17 mouse cellular contexts compared by ENCODE assay signal in genomic region chr4:100223965-100224364, GRCm38 (mm10).
DNase-seq lines count a peak whose midpoint lies in the region; ATAC-seq lines count a peak whose summit lies in the region.
"Had no signal": no experiment of that assay in that cellular context is flagged by ENCODE, and none has a peak within 500 bp of the region (broad histone marks: within the 10 kb centered on the region; RNA-seq: fewer than 3 reads in every experiment).

No protein-coding gene starts in this region.

- H3K36me3 ChIP-seq in forebrain, embryonic 10.5 days (replicated peaks): no peaks in the 10 kb centered on the region
- H3K36me3 ChIP-seq in forebrain, embryonic 16.5 days (ENCODE audit: control insufficient read depth, insufficient read depth): no peaks in the 10 kb centered on the region
- H3K36me3 ChIP-seq in kidney, embryonic 15.5 days: no peaks in the 10 kb centered on the region
- H3K36me3 ChIP-seq in embryonic facial prominence, embryonic 10.5 days (replicated peaks): no peaks in the 10 kb centered on the region
- no peaks in the 10 kb centered on the region for H3K36me3 ChIP-seq in lung, embryonic 16.5 days (ENCODE audit: control insufficient read depth, insufficient read depth, low read length)
- H3K36me3 ChIP-seq: embryonic facial prominence, embryonic 12.5 days; forebrain, embryonic 12.5 days; limb, embryonic 15.5 days had no signal

- no peaks in the 10 kb centered on the region for H3K9me3 ChIP-seq in forebrain, embryonic 10.5 days
- no peaks in the 10 kb centered on the region for H3K9me3 ChIP-seq in forebrain, embryonic 16.5 days (ENCODE audit: control insufficient read depth, low read length)
- no peaks in the 10 kb centered on the region for H3K9me3 ChIP-seq in kidney, embryonic 15.5 days (replicated peaks)
- H3K9me3 ChIP-seq in embryonic facial prominence, embryonic 10.5 days: no peaks in the 10 kb centered on the region
- no peaks in the 10 kb centered on the region for H3K9me3 ChIP-seq in lung, embryonic 16.5 days (ENCODE audit: control insufficient read depth, low read length)
- H3K9me3 ChIP-seq: embryonic facial prominence, embryonic 12.5 days; forebrain, embryonic 12.5 days; limb, embryonic 15.5 days had no signal

- H3K4me2 ChIP-seq in forebrain, embryonic 16.5 days (ENCODE audit: low read length): no peak overlapping the region
- no peak overlapping the region for H3K4me2 ChIP-seq in kidney, embryonic 15.5 days
- H3K4me2 ChIP-seq in lung, embryonic 16.5 days (ENCODE audit: low read depth, low read length): no peak overlapping the region
- H3K4me2 ChIP-seq: embryonic facial prominence, embryonic 12.5 days; forebrain, embryonic 12.5 days; limb, embryonic 15.5 days had no signal

- H3K9ac ChIP-seq in forebrain, embryonic 16.5 days (replicated peaks; ENCODE audit: low read depth, low read length): no peak overlapping the region
- H3K9ac ChIP-seq in kidney, embryonic 15.5 days: no peak overlapping the region
- no peak overlapping the region for H3K9ac ChIP-seq in lung, embryonic 16.5 days (ENCODE audit: low read length)
- H3K9ac ChIP-seq: embryonic facial prominence, embryonic 12.5 days; forebrain, embryonic 12.5 days; limb, embryonic 15.5 days had no signal

- peaks cover 25% of the 10 kb centered on the region for H3K4me1 ChIP-seq in forebrain, embryonic 10.5 days
- no peaks in the 10 kb centered on the region for H3K4me1 ChIP-seq in forebrain, embryonic 16.5 days (replicated peaks; ENCODE audit: control insufficient read depth, insufficient read depth, low read length)
- peaks cover 25% of the 10 kb centered on the region for H3K4me1 ChIP-seq in kidney, embryonic 15.5 days
- H3K4me1 ChIP-seq in embryonic facial prominence, embryonic 10.5 days: peaks cover 53% of the 10 kb centered on the region
- H3K4me1 ChIP-seq in lung, embryonic 16.5 days (replicated peaks; ENCODE audit: control insufficient read depth, insufficient read depth, low read length): peaks cover 57% of the 10 kb centered on the region

- H3K27ac ChIP-seq in forebrain, embryonic 10.5 days: peak overlapping the region; percentile 53; the same call in 1 of the 2 replicates
- H3K27ac ChIP-seq in forebrain, embryonic 16.5 days (ENCODE audit: low read length): no peak overlapping the region
- peak overlapping the region; percentile 46; the same call in 1 of the 2 replicates for H3K27ac ChIP-seq in kidney, embryonic 15.5 days
- peak overlapping the region; percentile 76 for H3K27ac ChIP-seq in embryonic facial prominence, embryonic 10.5 days (replicated peaks)
- peak overlapping the region; percentile 9; the same call in 1 of the 2 replicates for H3K27ac ChIP-seq in lung, embryonic 16.5 days (ENCODE audit: low read length)
- H3K27ac ChIP-seq: embryonic facial prominence, embryonic 12.5 days; forebrain, embryonic 12.5 days; limb, embryonic 15.5 days had no signal

- ATAC-seq in forebrain, embryonic 16.5 days: no peak
- no peak for ATAC-seq in kidney, embryonic 15.5 days (replicated peaks; ENCODE audit: low FRiP score)
- ATAC-seq in lung, embryonic 16.5 days (ENCODE audit: low read depth): peak; percentile 33; the same call in 1 of the 2 replicates
- ATAC-seq: activated CD4-positive, CD25-positive, alpha-beta regulatory T cell, adult 4 months had no signal

- no peak for DNase-seq in forebrain, embryonic 10.5 days (ENCODE audit: extremely low spot score, low spot score)
- DNase-seq in kidney, adult 11 months: no peak
- no peak for DNase-seq in embryonic facial prominence, embryonic 10.5 days (ENCODE audit: low spot score)
- no peak for DNase-seq in left cerebral cortex, adult 11 months (ENCODE audit: low spot score)
- DNase-seq in thymus, postnatal 36 days: no peak
- DNase-seq: adrenal gland, adult 8-10 months; cerebellum, adult 11-12 months; cerebellum, postnatal 10 days; gastrocnemius, postnatal 36 days; thymus, postnatal 25 days had no signal

- no peak overlapping the region for H3K4me3 ChIP-seq in forebrain, embryonic 10.5 days
- no peak overlapping the region for H3K4me3 ChIP-seq in forebrain, embryonic 16.5 days (replicated peaks; ENCODE audit: low read length)
- no peak overlapping the region for H3K4me3 ChIP-seq in kidney, embryonic 15.5 days (replicated peaks)
- H3K4me3 ChIP-seq in embryonic facial prominence, embryonic 10.5 days: no peak overlapping the region
- H3K4me3 ChIP-seq in lung, embryonic 16.5 days (ENCODE audit: low read length): no peak overlapping the region
- H3K4me3 ChIP-seq: embryonic facial prominence, embryonic 12.5 days; forebrain, embryonic 12.5 days; limb, embryonic 15.5 days had no signal

- H3K27me3 ChIP-seq in forebrain, embryonic 10.5 days (ENCODE audit: poor library complexity, severe bottlenecking): no peaks in the 10 kb centered on the region
- H3K27me3 ChIP-seq in forebrain, embryonic 16.5 days (replicated peaks; ENCODE audit: control insufficient read depth, insufficient read depth, low read length): no peaks in the 10 kb centered on the region
- H3K27me3 ChIP-seq in kidney, embryonic 15.5 days: no peaks in the 10 kb centered on the region
- H3K27me3 ChIP-seq in embryonic facial prominence, embryonic 10.5 days (replicated peaks; ENCODE audit: low read depth, poor library complexity, severe bottlenecking): peaks cover 7% of the 10 kb centered on the region; the same call in 1 of the 2 replicates
- no peaks in the 10 kb centered on the region for H3K27me3 ChIP-seq in lung, embryonic 16.5 days (ENCODE audit: control insufficient read depth, insufficient read depth, low read depth, low read length)
- H3K27me3 ChIP-seq: embryonic facial prominence, embryonic 12.5 days; forebrain, embryonic 12.5 days had no signal

- 62% methylated on average over 3 of the region's 3 CpGs for WGBS in forebrain, embryonic 10.5 days
- 76% methylated on average over 3 of the region's 3 CpGs for WGBS in forebrain, embryonic 16.5 days
- 88% methylated on average over 3 of the region's 3 CpGs for WGBS in kidney, embryonic 15.5 days
- WGBS in embryonic facial prominence, embryonic 10.5 days: 69% methylated on average over 3 of the region's 3 CpGs
- WGBS in lung, embryonic 16.5 days: 58% methylated on average over 3 of the region's 3 CpGs
